Mouse (Mus musculus) olfactory bulb, adult 2 months (tissue): ENCODE measurements around the gene Wfdc5. TPM values are rescaled to one million over a fixed set of nuclear protein-coding genes. Genes with fewer than 3 reads are reported as not detected.

Source experiments
- H3K27ac ChIP-seq: fragments of 200-500 bp; 2 replicates; pipeline ENCODE4 v1.5.1; 2012; ENCODE audit warnings: low read depth, low read length; ENCODE audit not compliant: insufficient read depth
- H3K4me1 ChIP-seq: fragments of 200-500 bp; 2 replicates; pipeline ENCODE4 v1.6.1; 2012; ENCODE audit warnings: low read length; ENCODE audit not compliant: control insufficient read depth, insufficient read depth
- H3K4me3 ChIP-seq: fragments of 200-500 bp; 2 replicates; pipeline ENCODE4 v1.5.1; 2012; ENCODE audit warnings: mild to moderate bottlenecking, low read depth, low read length, moderate library complexity; ENCODE audit not compliant: insufficient read depth
- CTCF ChIP-seq: fragments of 200-500 bp; IDR thresholded peaks from 2 replicates; pipeline ENCODE4 v1.5.1; 2012; ENCODE audit warnings: low read depth, mild to moderate bottlenecking, low read length, moderate library complexity; ENCODE audit not compliant: insufficient read depth
- POLR2A ChIP-seq: fragments of 200-500 bp; IDR thresholded peaks from 2 replicates; pipeline ENCODE4 v1.6.1; 2012; ENCODE audit warnings: mild to moderate bottlenecking, low read depth, low read length, moderate library complexity; ENCODE audit not compliant: insufficient read depth
- WGBS: fragments of 180-500 bp; shearing (Covaris S2); methylation state at CpG from one replicate; pipeline ENCODE4 v1.1.7; 2018; 5-methylcytosine and 5-hydroxymethylcytosine counted together
- polyA plus RNA-seq: library from polyadenylated mRNA; stranded (reverse); fragments of >200 nt; gene quantifications from 2 replicates; pipeline ENCODE4 v1.2.4, GENCODE M21; 2012; ENCODE audit warnings: low replicate concordance; ENCODE audit not compliant: missing spikeins, insufficient read depth, insufficient read length

Gene Wfdc5
- polyA plus RNA-seq, 1 experiment: not detected

GRCm38 (mm10) chr2:164177831-164178230, 4.7 kb downstream of the Wfdc5 start:
- no peaks in the 10 kb centered on the region; the same call in 1 of the 2 replicates for H3K4me1 ChIP-seq
- TF ChIP-seq POLR2A: no peak
- TF ChIP-seq CTCF: no peak
- H3K4me3 ChIP-seq: no peak overlapping the region
- WGBS: 90% methylated on average over 5 of the region's 5 CpGs
- H3K27ac ChIP-seq: no peak overlapping the region

GRCm38 (mm10) chr2:164175850-164176249, 6.7 kb downstream of the Wfdc5 start:
- TF ChIP-seq CTCF (no peak), POLR2A (no peak)
- WGBS: 61% methylated on average over 3 of the region's 3 CpGs
- Histone ChIP-seq H3K4me1 (peaks cover 3% of the 10 kb centered on the region; the same call in 1 of the 2 replicates), H3K27ac (no peak overlapping the region), H3K4me3 (no peak overlapping the region)

- no peak for TF ChIP-seq CTCF
- no peak for TF ChIP-seq POLR2A
- WGBS: 72% methylated on average over 8 of the region's 8 CpGs
- no peak overlapping the region for H3K4me3 ChIP-seq
- H3K27ac ChIP-seq: no peak overlapping the region
- H3K4me1 ChIP-seq: peaks cover 10% of the 10 kb centered on the region; the same call in 1 of the 2 replicates
These were observed 7.7 kb downstream of the Wfdc5 start for GRCm38 (mm10) chr2:164174649-164175395.

- TF ChIP-seq POLR2A (no peak), CTCF (no peak)
- Histone ChIP-seq H3K4me1 (peaks cover 10% of the 10 kb centered on the region; the same call in 1 of the 2 replicates), H3K27ac (no peak overlapping the region), H3K4me3 (no peak overlapping the region)
- 66% methylated on average over 3 of the region's 3 CpGs for WGBS
These were observed 9.1 kb downstream of the Wfdc5 start for GRCm38 (mm10) chr2:164173394-164173793.

GRCm38 (mm10) chr2:164170902-164171301, 11.6 kb downstream of the Wfdc5 start, which contains the start of gene Kcns1:
Gene Kcns1, minus strand, starts transcription at chr2:164171113.
- Histone ChIP-seq H3K27ac (no peak within 1 kb of the TSS), H3K4me3 (peak within 1 kb of the TSS; percentile 32), H3K4me1 (peaks cover 18% of the 10 kb centered on the region; the same call in 1 of the 2 replicates)
- under 1% methylated on average over 29 of the region's 29 CpGs for WGBS
- no peak for TF ChIP-seq POLR2A
- TF ChIP-seq CTCF: no peak

GRCm38 (mm10) chr2:164170326-164170725, 12.2 kb downstream of the Wfdc5 start:
- TF ChIP-seq CTCF: no peak
- no peak for TF ChIP-seq POLR2A
- WGBS: 26% methylated on average over 11 of the region's 11 CpGs
- no peak overlapping the region for H3K27ac ChIP-seq
- H3K4me1 ChIP-seq: peaks cover 18% of the 10 kb centered on the region; the same call in 1 of the 2 replicates
- H3K4me3 ChIP-seq: no peak overlapping the region

GRCm38 (mm10) chr2:164168571-164168946, 14.0 kb downstream of the Wfdc5 start:
- no peak for TF ChIP-seq POLR2A
- TF ChIP-seq CTCF: no peak
- WGBS: 9% methylated on average over 42 of the region's 42 CpGs
- peak overlapping the region; percentile 13; the same call in 1 of the 2 replicates for H3K4me3 ChIP-seq

GRCm38 (mm10) chr2:164167752-164168570, 14.6 kb downstream of the Wfdc5 start:
- WGBS: 13% methylated on average over 90 of the region's 90 CpGs
- Histone ChIP-seq H3K4me1 (peaks cover 18% of the 10 kb centered on the region; the same call in 1 of the 2 replicates), H3K27ac (no peak overlapping the region), H3K4me3 (peak overlapping the region; percentile 13; the same call in 1 of the 2 replicates)
- TF ChIP-seq POLR2A: no peak
- no peak for TF ChIP-seq CTCF

More at GRCm38 (mm10) chr2:164168571-164168946, 14.0 kb downstream of the Wfdc5 start:
- H3K4me1 ChIP-seq: peaks cover 18% of the 10 kb centered on the region; the same call in 1 of the 2 replicates
- H3K27ac ChIP-seq: no peak overlapping the region
